Mouse (Mus musculus): ENCODE measurements around the gene Aaed1.
A peak's percentile ranks its signal among the peaks of the same experiment; 100 is the strongest.
"Not testable (repeated sequence)": the region's sequence is repeated elsewhere in the genome, so short reads cannot be mapped to it uniquely, and the experiment has no call there.

The Aaed1 gene

GRCm38 (mm10) chr13:64307508-64307907, 5.0 kb downstream of the Aaed1 start:
- DNase-seq (ENCODE audit: inconsistent ontology term): no peak

GRCm38 (mm10) chr13:64306078-64306477, 6.4 kb downstream of the Aaed1 start:
- peak; percentile 60 for DNase-seq (ENCODE audit: inconsistent ontology term)

- DNase-seq (ENCODE audit: inconsistent ontology term): no peak
These were observed 13.4 kb downstream of the Aaed1 start for GRCm38 (mm10) chr13:64299069-64299468.

- DNase-seq (ENCODE audit: inconsistent ontology term): no peak
These were observed 25.7 kb downstream of the Aaed1 start for GRCm38 (mm10) chr13:64286791-64287190.

- DNase-seq (ENCODE audit: inconsistent ontology term): no peak
These were observed 26.2 kb downstream of the Aaed1 start for GRCm38 (mm10) chr13:64286321-64286720.

- no peak for DNase-seq (ENCODE audit: inconsistent ontology term)
These were observed 27.8 kb downstream of the Aaed1 start for GRCm38 (mm10) chr13:64284676-64285075.

- no peak for DNase-seq (ENCODE audit: inconsistent ontology term)
These were observed 31.6 kb downstream of the Aaed1 start for GRCm38 (mm10) chr13:64280940-64281339.

- no peak for DNase-seq (ENCODE audit: inconsistent ontology term)
These were observed 36.8 kb downstream of the Aaed1 start for GRCm38 (mm10) chr13:64275754-64276127.

GRCm38 (mm10) chr13:64274879-64275753, 37.4 kb downstream of the Aaed1 start, which contains the start of gene Cdc14b:
TSS of gene Cdc14b (minus strand) at chr13:64275290.
- peak; percentile 86 for DNase-seq (ENCODE audit: inconsistent ontology term)

GRCm38 (mm10) chr13:64273891-64274844, 38.3 kb downstream of the Aaed1 start:
- no peak for DNase-seq (ENCODE audit: inconsistent ontology term)

- DNase-seq (ENCODE audit: inconsistent ontology term): no peak
These were observed 39.2 kb downstream of the Aaed1 start for GRCm38 (mm10) chr13:64273352-64273751.

- DNase-seq (ENCODE audit: inconsistent ontology term): no peak
These were observed 44.1 kb downstream of the Aaed1 start for GRCm38 (mm10) chr13:64268384-64268783.

- DNase-seq (ENCODE audit: inconsistent ontology term): no peak
These were observed 45.4 kb downstream of the Aaed1 start for GRCm38 (mm10) chr13:64267151-64267550.

- no peak for DNase-seq (ENCODE audit: inconsistent ontology term)
These were observed 47.9 kb downstream of the Aaed1 start for GRCm38 (mm10) chr13:64264586-64264985.

- DNase-seq (ENCODE audit: inconsistent ontology term): no peak
These were observed 52.6 kb downstream of the Aaed1 start for GRCm38 (mm10) chr13:64259903-64260302.

- no peak for DNase-seq (ENCODE audit: inconsistent ontology term)
These were observed 54.0 kb downstream of the Aaed1 start for GRCm38 (mm10) chr13:64258516-64258821.

GRCm38 (mm10) chr13:64257814-64258515, 54.5 kb downstream of the Aaed1 start:
- DNase-seq (ENCODE audit: inconsistent ontology term): peak; percentile 61

GRCm38 (mm10) chr13:64257010-64257813, 55.3 kb downstream of the Aaed1 start:
- DNase-seq (ENCODE audit: inconsistent ontology term): no peak

- DNase-seq (ENCODE audit: inconsistent ontology term): not testable (repeated sequence)
These were observed 58.3 kb downstream of the Aaed1 start for GRCm38 (mm10) chr13:64254185-64254584.

- no peak for DNase-seq (ENCODE audit: inconsistent ontology term)
These were observed 58.8 kb downstream of the Aaed1 start for GRCm38 (mm10) chr13:64253697-64254096.

- DNase-seq (ENCODE audit: inconsistent ontology term): peak; percentile 53
These were observed 60.4 kb downstream of the Aaed1 start for GRCm38 (mm10) chr13:64252147-64252546.

All from Muller cell, postnatal 12 days (primary cell).